Mouse (Mus musculus): ENCODE measurements around the gene Nup93. TPM values are rescaled to one million over a fixed set of nuclear protein-coding genes. Genes with fewer than 3 reads are reported as not detected.
A peak's percentile ranks its signal among the peaks of the same experiment; 100 is the strongest.

Nup93 gene
- polyA plus RNA-seq, 1 experiment from 2014 or later, result 18.2 TPM

GRCm38 (mm10) chr8:94271102-94271501, 56.7 kb downstream of the Nup93 start:
- no peak overlapping the region for H3K4me3 ChIP-seq (ENCODE audit: low read depth, low read length)
- no peaks in the 10 kb centered on the region for H3K27me3 ChIP-seq (ENCODE audit: insufficient read depth, low read length)
- DNase-seq (no peak), ATAC-seq (no peak)
- no peaks in the 10 kb centered on the region for H3K9me3 ChIP-seq (ENCODE audit: low read length)
- H3K4me2 ChIP-seq (ENCODE audit: low read depth, low read length), result no peak overlapping the region
- H3K4me1 ChIP-seq (ENCODE audit: insufficient read depth), result no peaks in the 10 kb centered on the region; the same call in 1 of the 2 replicates
- H3K9ac ChIP-seq (replicated peaks), result no peak overlapping the region
- H3K36me3 ChIP-seq (replicated peaks; ENCODE audit: insufficient read depth, low read length), result no peaks in the 10 kb centered on the region
- 86% methylated on average over 7 of the region's 7 CpGs for WGBS (ENCODE audit: insufficient replicate concordance)
- no peak for TF ChIP-seq CTCF (IDR thresholded peaks at IDR 0.05; ENCODE audit: low read depth)
- no peak for TF ChIP-seq EP300 (IDR thresholded peaks at IDR 0.05; ENCODE audit: low read depth)
- no peak overlapping the region for H3K27ac ChIP-seq (ENCODE audit: low read depth)

DNA sequence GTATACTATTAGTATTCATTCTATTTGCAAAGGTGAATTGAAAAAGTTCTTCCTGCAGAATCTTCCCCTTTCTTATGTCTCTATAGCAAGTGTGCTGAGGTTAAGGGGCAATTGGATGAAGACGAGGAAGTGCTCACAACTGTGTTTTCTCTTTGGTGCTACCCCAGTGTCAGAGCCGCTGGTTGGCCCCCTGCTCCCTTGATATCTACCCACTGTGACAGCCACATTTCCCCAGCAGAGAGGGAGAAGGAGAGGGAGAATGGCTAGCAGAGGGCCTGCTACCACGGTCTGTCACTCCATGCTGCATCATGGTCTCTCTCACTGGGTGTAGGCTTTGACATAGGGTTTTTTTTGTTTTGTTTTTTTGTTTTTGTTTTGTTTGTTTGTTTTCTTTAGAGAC, 58.2 kb downstream of the Nup93 start:
- Histone ChIP-seq H3K27ac (ENCODE audit: low read depth) (no peak overlapping the region), H3K9ac (replicated peaks) (no peak overlapping the region), H3K9me3 (ENCODE audit: low read length) (no peaks in the 10 kb centered on the region), H3K4me3 (ENCODE audit: low read depth, low read length) (no peak overlapping the region), H3K4me2 (ENCODE audit: low read depth, low read length) (no peak overlapping the region), H3K4me1 (ENCODE audit: insufficient read depth) (no peaks in the 10 kb centered on the region; the same call in 1 of the 2 replicates), H3K36me3 (replicated peaks; ENCODE audit: insufficient read depth, low read length) (no peaks in the 10 kb centered on the region), H3K27me3 (ENCODE audit: insufficient read depth, low read length) (no peaks in the 10 kb centered on the region)
- 42% methylated on average over 3 of the region's 3 CpGs for WGBS (ENCODE audit: insufficient replicate concordance)
- DNase-seq, result no peak
- no peak for TF ChIP-seq EP300 (IDR thresholded peaks at IDR 0.05; ENCODE audit: low read depth)
- no peak for TF ChIP-seq CTCF (IDR thresholded peaks at IDR 0.05; ENCODE audit: low read depth)
- no peak for ATAC-seq

GRCm38 (mm10) chr8:94273289-94273850, 59.0 kb downstream of the Nup93 start:
- DNase-seq (no peak), ATAC-seq (no peak)
- TF ChIP-seq EP300 (IDR thresholded peaks at IDR 0.05; ENCODE audit: low read depth) (no peak), CTCF (IDR thresholded peaks at IDR 0.05; ENCODE audit: low read depth) (no peak)
- H3K27me3 ChIP-seq (ENCODE audit: insufficient read depth, low read length), result no peaks in the 10 kb centered on the region
- WGBS (ENCODE audit: insufficient replicate concordance), result 91% methylated on average over 5 of the region's 5 CpGs
- no peaks in the 10 kb centered on the region for H3K36me3 ChIP-seq (replicated peaks; ENCODE audit: insufficient read depth, low read length)
- no peak overlapping the region for H3K27ac ChIP-seq (ENCODE audit: low read depth)
- H3K9ac ChIP-seq (replicated peaks), result no peak overlapping the region
- no peak overlapping the region for H3K4me2 ChIP-seq (ENCODE audit: low read depth, low read length)
- H3K4me1 ChIP-seq (ENCODE audit: insufficient read depth), result no peaks in the 10 kb centered on the region; the same call in 1 of the 2 replicates
- no peaks in the 10 kb centered on the region for H3K9me3 ChIP-seq (ENCODE audit: low read length)
- no peak overlapping the region for H3K4me3 ChIP-seq (ENCODE audit: low read depth, low read length)

DNA sequence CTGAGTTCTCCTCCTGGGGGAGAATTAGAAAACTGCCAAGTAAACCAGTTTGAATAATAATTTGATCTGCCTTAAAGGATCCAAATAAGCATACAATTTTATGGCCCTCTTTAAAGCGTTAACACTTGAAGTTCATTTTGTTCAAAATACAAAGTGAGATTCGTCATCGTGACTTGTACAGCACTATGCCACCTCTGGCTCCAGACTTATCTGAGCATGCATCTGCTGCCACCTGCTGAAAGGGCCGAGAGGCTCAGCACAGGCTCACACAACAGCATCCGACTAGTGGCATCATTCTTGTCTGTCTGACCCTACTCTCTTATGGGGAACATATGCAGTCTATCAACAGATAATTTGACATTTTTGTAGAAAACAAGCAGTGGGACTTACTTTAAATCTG, 59.7 kb downstream of the Nup93 start:
- no peaks in the 10 kb centered on the region for H3K27me3 ChIP-seq (ENCODE audit: insufficient read depth, low read length)
- no peak overlapping the region for H3K4me3 ChIP-seq (ENCODE audit: low read depth, low read length)
- 65% methylated on average over 5 of the region's 5 CpGs for WGBS (ENCODE audit: insufficient replicate concordance)
- H3K4me1 ChIP-seq (ENCODE audit: insufficient read depth), result no peaks in the 10 kb centered on the region; the same call in 1 of the 2 replicates
- no peak overlapping the region for H3K4me2 ChIP-seq (ENCODE audit: low read depth, low read length)
- no peak for ATAC-seq
- no peak for TF ChIP-seq CTCF (IDR thresholded peaks at IDR 0.05; ENCODE audit: low read depth)
- no peak for TF ChIP-seq EP300 (IDR thresholded peaks at IDR 0.05; ENCODE audit: low read depth)
- no peaks in the 10 kb centered on the region for H3K9me3 ChIP-seq (ENCODE audit: low read length)
- H3K36me3 ChIP-seq (replicated peaks; ENCODE audit: insufficient read depth, low read length), result no peaks in the 10 kb centered on the region
- no peak overlapping the region for H3K27ac ChIP-seq (ENCODE audit: low read depth)
- no peak for DNase-seq
- no peak overlapping the region for H3K9ac ChIP-seq (replicated peaks)

DNA sequence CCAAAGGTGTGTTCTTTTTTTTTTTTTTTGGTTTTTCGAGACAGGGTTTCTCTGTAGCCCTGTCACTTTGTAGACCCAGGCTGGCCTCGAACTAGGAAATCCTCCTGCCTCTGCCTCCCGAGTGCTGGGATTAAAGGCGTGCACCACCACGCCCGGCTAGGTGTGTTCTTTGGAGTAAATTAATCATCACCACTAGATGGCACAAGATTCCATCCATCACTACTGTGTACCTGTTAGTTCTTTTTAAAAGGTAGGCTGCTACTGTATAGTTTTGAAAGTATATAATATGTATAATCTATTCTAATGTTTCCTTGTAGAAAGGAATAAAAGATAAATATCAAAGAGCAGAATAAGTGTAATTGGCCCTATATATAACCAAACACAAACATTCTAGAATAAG, 63.9 kb downstream of the Nup93 start:
- Histone ChIP-seq H3K27me3 (ENCODE audit: insufficient read depth, low read length) (no peaks in the 10 kb centered on the region), H3K4me1 (ENCODE audit: insufficient read depth) (no peaks in the 10 kb centered on the region), H3K4me3 (ENCODE audit: low read depth, low read length) (no peak overlapping the region), H3K9me3 (ENCODE audit: low read length) (no peaks in the 10 kb centered on the region), H3K27ac (ENCODE audit: low read depth) (no peak overlapping the region), H3K9ac (replicated peaks) (no peak overlapping the region), H3K36me3 (replicated peaks; ENCODE audit: insufficient read depth, low read length) (no peaks in the 10 kb centered on the region), H3K4me2 (ENCODE audit: low read depth, low read length) (no peak overlapping the region)
- DNase-seq (no peak), ATAC-seq (no peak)
- WGBS (ENCODE audit: insufficient replicate concordance), result 79% methylated on average over 6 of the region's 6 CpGs
- TF ChIP-seq EP300 (IDR thresholded peaks at IDR 0.05; ENCODE audit: low read depth), result no peak
- peak; percentile 39; the same call in 1 of the 2 replicates for TF ChIP-seq CTCF (IDR thresholded peaks at IDR 0.05; ENCODE audit: low read depth)

DNA sequence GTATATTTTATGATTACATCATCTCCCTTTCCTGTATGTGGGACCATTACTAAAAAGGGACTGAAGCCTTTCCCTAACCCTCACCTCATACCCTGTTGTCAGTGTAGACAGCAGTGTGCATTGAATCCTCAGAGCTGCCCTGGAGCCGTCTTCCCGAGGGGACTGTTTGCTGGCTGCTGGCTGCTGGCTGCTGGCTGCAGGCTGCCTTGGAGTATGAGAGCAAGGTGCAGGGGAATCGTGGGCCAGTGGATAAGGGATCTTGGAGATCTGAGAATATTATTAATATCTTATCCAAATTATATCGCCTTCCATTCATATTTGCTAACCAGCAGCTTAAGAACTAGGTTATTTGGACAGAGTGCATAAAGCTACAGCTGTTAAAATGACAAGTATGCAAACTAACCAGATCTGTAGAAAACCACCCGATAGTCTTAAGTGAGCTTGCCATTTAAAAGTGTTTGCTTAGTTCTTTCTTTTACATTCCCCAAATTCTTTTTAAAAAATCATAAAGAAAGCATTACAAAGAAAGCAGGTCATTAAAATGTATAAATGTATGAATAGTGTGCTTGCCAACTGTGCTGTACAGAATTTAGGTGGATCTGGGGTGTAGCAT, 65.7 kb downstream of the Nup93 start:
- no peak overlapping the region for H3K9ac ChIP-seq (replicated peaks)
- no peak overlapping the region for H3K27ac ChIP-seq (ENCODE audit: low read depth)
- no peak for DNase-seq
- WGBS (ENCODE audit: insufficient replicate concordance), result 80% methylated on average over 5 of the region's 5 CpGs
- H3K27me3 ChIP-seq (ENCODE audit: insufficient read depth, low read length), result no peaks in the 10 kb centered on the region
- no peak overlapping the region for H3K4me2 ChIP-seq (ENCODE audit: low read depth, low read length)
- no peaks in the 10 kb centered on the region for H3K9me3 ChIP-seq (ENCODE audit: low read length)
- H3K4me1 ChIP-seq (ENCODE audit: insufficient read depth), result no peaks in the 10 kb centered on the region
- H3K4me3 ChIP-seq (ENCODE audit: low read depth, low read length), result no peak overlapping the region
- no peaks in the 10 kb centered on the region for H3K36me3 ChIP-seq (replicated peaks; ENCODE audit: insufficient read depth, low read length)
- no peak for TF ChIP-seq EP300 (IDR thresholded peaks at IDR 0.05; ENCODE audit: low read depth)
- no peak for TF ChIP-seq CTCF (IDR thresholded peaks at IDR 0.05; ENCODE audit: low read depth)
- ATAC-seq, result no peak
